Mouse (Mus musculus) ovary, postnatal 10 days (tissue): Measurements from ENCODE around the gene Rdh1.
A peak's percentile ranks its signal among the peaks of the same experiment; 100 is the strongest.

ENCODE experiments used
- DNase-seq: peaks from one replicate; pipeline ENCODE4 v3.0.0; 2022; ENCODE audit warnings: low spot score

Rdh1 gene

DNA sequence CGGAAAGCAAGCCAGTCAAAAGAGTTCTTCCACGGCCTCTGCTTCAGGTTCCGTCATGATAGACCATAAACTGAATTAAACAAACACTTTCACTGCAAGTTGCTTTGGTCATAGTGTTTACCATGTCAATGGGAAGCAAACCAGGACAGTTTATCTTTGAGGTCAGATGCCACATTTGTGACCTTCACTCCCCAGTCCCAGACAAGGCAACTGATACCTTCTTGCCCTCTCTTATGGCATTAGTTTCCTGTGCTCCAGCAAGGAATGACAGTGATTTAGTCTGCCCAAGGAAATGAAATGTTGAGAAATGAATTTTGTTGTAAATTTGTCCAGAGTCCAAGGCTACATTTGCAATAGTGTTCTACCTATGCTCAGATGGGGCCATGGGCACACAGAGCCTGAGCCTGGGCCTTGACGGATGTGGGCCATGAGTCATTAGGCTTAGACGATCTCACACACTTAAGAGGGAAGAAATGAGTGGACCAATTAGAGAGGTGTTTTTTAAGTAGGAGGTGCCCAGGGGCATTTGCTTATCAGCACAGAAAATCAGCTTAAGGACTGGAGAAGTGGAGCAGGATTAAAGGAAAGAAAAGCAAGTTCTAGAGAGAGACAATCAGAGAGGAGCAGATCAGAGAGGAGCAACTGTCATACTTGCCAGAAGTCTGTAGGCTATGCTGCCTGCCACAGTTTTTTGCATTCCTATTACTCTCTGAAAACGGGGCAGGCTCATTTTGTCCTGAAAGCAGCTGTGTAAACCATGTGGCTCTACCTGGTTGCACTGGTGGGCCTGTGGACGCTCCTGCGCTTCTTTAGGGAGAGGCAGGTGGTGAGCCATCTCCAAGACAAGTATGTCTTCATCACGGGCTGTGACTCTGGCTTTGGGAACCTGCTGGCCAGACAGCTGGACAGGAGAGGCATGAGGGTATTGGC lies at the start of gene Rdh1, which contains the start of gene Rdh16f1:
TSS of gene Rdh1 (plus strand) at position 541 of the 930 bp plus-strand sequence.
TSS of gene Rdh16f1 (plus strand) at position 607 of the 930 bp plus-strand sequence.
- DNase-seq = no peak

DNA sequence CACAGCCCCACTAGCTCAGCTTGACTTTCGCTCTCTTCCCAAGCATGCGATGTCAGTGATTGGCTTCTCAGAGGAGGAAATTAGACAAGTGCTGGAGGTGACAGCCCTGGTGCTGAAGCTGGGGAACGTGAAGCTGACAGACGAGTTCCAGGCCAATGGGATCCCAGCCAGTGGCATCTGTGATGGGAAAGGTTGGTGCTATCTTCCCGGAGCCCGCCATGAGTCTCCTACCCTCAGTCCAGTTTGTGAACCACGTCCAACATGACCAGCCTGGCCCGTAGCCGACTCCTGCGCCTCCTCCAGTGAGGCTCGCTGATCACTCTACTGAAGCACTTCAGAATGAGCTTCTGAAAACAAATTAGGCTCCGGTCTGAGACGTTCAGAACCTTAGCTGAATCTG lies 49.2 kb upstream of the Rdh1 start:
- no peak for DNase-seq

DNA sequence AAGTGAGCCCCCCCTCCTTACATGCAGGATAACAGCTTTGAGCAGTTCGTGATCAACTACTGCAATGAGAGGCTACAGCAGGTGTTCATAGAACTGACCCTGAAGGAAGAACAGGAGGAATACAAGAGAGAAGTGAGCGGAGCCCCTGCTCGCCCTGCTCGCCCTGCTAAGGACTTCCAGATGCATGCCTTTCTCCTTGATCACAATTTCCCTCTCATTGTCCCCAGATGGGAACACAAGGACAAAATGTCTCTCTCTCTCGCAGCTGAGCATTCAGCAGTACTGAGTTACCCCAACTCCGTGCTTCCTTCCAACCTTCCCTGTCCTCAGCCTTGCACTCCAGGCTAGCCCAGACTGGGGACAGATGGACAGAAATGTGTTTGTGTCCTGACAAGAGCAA lies 46.8 kb upstream of the Rdh1 start:
- DNase-seq = no peak

DNA sequence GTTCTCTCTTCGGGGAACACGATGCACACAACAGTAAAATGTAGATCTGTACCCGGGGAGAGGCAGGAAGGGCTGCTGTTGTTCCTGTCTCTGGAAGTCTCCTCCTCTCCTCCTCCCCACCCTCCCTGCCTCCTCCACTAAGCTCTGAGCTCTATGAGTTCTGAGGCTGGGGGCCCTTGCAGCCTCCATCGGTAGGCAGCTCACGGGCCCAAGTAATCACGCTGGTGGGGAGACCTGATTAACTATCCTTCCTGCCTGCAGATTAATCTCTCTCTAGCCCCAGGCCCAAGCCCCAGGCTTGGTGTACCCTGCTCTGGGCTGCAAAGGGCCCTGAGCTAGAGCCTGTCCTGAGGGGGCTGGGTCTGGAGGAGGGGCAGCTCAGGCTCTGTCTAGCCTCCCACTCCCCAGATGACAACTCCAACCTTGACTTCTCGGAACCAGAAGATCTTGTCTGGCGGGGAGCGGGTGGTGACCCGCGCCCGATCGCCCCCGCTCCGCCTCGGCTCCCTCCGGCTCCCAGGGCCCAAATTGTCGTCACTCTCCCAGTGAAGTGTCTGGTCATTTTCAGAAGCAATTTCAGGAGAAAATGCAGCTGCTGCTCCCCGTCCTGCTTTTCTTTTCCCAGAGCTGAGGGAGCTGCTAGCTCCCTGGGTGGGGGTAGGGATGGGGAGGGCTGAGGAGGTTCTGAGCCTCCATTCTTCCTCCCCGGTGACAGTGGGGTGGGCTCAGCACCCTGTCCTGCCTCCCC lies 37.7 kb upstream of the Rdh1 start:
- no peak for DNase-seq

DNA sequence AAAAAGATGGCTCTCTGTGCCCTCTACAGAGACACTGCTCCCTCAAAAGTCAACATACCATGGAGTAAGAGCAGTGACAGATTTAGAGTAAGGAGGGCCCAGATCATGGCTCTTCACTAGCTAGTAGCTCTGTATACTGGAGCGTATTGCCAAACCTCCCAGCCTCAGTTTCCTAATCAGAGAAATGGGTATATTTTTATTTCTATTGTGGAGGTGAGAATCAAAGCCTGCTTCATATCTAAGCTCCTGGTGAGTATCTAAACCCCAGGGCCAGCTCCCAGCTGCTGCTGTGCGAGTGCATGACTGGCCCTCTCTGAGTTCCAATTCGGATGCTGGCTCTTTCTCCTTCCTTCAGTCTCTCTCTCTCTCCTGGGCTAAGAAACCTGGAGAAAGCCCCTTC lies 35.3 kb upstream of the Rdh1 start, which contains the start of gene Tac2:
TSS of gene Tac2 (plus strand) at position 301 of the 400 bp plus-strand sequence.
- no peak for DNase-seq

DNA sequence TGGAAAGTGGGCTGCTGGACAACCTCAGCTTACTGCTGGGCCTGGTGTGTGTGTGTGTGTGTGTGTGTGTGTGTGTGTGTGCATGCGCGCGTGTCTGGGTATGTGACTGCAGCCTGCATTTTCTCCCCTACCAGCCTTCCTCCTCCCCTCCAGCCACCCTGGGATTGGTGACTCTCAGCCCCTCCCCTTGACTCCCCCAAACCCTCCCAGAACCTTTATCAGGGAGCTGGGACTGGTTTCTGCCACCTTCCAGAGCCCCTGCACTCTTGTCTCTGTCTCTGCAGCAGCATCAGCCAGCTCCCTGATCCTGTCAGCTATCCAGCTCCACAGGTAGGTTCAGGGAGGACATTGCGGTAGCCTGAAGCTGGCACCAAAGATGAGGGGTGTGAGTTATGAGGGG lies 34.4 kb upstream of the Rdh1 start:
- DNase-seq = no peak

DNA sequence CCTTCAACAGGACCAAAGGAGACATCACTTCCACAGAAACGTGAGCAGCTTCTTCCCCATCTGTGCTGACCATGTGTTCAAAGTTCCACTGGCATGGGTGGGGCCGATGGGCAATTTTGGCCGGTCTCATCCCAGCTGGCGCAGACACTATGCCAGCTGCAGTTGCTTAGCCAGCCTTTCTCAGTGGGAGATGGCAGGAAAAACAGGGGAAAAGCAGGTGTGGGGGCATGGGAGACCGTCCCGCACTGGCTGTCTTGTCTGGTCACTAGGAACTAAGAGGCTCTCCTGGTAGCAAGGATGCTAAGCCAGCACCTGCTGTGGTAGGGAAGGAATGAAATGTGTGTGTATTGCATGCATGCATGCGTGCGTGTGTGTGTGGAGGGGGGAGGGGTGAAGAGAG lies 31.1 kb upstream of the Rdh1 start:
- no peak for DNase-seq

DNA sequence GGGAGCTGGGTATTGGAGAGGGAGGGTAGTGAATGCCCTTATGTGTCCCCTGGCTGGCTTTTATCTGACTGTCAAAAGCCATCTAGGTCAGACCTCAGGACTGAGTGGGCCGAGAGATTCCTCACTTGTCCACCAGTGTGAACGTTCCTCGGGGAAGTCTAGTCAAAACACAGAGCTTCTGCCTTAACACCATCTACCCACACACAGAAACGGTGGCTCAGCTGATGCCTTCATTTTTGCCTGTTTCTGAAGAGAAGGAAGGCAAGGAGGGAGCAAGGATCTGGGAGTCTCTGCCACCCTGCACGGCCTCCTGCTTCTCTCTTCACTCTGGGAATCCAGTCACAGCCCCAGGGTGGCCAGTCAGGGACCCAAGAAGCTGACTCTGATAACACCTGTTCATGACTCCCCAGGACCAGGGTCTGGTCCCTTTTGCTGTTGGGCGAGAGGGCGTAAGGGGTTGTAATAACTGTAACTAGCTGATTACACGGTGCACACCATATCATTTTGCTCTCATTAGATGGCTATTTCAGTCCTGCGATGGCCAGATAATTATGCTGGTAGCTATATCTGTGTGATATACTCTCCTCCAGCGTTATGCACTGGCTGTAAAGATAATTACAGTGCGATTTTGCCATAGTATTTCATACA lies 29.1 kb upstream of the Rdh1 start:
- DNase-seq = no peak

DNA sequence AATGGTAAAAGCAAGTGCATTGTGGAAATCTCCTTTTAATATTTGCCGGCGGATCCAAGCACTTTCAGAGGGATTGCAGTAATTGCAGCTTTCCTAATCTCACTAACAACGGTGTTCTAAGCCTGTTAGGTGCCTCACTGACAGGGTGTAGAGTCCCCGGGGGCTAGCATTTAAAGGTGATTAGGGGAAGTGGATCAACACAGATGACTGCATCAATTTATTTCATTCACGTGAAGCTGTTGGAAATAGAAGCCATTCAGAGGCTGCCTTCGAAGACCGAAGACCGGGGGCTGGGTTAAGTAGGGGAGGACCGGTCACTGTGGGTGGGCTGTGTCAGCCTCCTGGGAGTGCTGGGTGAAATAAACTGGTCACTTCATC lies 28.6 kb upstream of the Rdh1 start:
- DNase-seq = no peak

DNA sequence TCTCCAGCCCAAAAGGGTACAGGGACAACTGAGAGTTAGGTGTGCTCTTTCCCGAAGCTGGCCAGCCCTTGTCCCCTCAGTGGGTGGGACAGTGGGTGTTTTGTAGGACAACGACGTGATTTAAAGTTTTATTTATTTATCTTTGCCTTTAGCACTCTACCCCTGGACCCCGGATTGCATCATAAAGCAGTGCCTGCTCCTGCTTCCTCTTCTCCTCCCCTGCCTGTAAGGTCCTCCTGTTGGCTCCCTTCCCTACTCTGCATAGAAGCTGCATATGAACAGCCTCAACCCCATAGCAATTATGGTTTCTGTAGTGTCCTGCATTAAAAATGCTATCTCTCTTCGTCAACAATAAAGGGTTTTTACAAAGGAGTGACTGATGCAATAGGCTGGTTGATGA lies 28.1 kb upstream of the Rdh1 start:
- no peak for DNase-seq

DNA sequence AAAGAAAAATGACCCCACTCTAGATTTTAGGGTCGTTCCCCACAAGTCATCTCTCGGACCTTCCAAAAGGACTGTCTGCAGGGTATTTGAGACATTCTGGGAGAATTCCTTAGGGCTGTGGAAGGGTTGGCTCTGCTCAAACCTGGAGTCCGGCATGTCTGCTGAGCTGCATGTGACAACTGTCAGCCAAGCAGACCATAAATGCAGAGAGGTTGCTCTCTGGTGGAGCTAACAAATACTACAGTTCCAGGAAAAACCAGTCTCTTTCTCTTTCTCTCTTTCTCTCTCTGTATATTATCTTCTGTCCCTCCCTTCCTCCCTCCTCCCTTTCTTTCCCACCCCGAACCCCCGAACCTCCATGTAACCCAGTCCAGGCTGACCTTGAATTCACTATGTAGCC lies 25.1 kb upstream of the Rdh1 start:
- no peak for DNase-seq

DNA sequence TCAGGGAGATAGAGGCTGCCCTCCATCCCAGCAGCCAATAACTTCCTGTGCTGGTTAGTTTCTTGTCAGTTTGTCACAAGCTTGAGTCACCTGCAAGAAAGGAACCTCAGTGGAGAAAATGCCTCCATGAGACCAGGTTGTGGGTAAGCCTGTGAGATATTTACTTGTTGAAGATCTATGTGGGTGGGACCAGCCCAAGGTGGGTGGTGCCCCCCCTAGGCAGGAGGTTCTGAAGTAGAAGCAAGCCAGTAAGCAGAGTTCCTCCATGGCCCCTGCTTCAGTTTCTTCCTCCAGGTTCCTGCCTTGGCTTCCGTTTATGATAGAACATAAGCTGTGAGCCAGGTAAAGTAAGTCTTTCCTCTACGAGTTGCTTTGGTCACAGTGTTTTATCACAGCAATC lies 23.3 kb upstream of the Rdh1 start:
- DNase-seq = no peak

DNA sequence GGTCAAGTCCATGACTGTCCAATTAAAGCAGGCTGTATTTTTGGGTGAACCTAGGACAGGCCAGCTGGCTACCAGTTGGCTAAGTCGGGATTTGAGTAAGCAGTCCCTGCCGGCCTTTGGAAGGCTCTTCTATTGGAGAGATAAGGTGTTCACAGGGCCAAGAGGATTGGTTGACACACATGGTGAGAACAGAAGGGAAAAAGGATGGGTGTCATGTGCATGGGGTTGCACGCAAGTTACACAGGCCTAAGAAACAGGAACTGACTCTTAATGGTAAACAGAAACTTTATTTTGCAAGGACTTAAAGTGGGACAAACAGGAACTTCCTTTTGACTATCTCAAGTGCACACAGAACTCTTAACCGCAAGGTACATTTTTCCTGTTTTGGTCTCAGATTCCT lies 22.6 kb upstream of the Rdh1 start:
- no peak for DNase-seq

DNA sequence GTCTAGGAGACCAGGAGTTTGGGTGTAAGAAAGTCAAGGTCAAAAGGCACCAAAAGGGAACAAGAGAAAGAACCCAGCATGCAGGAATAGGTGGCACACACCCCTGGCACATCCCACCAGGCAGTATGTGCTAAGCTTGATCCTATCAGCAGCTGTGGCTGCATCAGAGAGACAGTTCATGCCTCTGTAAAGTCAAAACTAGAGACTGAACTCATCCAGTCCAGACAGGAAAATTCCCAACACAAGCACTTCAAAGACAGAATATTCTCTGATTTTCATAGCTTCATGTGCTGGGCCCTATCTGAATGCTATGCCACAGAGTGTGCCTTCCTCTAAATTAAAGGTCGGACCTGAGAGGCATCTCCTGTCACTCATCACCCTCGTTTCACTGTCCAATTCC lies 22.0 kb upstream of the Rdh1 start:
- DNase-seq = no peak

DNA sequence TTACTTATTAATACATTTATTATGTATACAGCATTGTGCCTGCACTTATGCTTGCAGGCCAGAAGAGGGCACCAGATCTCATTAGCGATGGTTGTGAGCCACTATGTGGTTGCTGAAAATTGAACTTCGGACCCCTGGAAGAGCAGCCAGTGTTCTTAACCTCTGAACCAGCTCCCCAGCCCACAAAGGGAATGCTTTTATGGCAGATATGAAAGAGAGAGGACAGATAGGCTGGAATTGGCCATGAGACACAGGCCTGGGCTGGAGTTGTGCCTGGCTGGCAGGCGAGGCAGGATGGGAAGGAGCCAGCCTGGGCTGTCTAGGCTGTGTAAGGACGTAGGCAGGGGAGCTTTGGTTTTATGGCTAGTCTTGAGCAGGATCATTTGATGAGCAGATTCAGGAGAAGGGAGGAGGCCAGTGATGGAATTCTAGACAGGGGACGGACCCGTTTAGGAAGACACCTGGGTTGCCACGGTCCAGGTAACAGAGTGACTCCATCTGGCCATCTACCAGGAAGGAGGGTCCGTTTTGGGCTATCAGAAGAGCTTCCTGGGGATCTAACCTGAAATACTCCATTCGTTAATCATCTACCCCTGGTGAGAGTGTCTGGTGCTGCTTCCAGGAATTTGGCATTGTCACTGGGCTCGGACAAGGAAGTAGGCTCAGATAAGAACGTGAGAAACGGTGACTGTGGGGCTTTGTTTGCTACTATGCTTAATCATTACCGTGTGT lies 21.2 kb upstream of the Rdh1 start:
- no peak for DNase-seq

DNA sequence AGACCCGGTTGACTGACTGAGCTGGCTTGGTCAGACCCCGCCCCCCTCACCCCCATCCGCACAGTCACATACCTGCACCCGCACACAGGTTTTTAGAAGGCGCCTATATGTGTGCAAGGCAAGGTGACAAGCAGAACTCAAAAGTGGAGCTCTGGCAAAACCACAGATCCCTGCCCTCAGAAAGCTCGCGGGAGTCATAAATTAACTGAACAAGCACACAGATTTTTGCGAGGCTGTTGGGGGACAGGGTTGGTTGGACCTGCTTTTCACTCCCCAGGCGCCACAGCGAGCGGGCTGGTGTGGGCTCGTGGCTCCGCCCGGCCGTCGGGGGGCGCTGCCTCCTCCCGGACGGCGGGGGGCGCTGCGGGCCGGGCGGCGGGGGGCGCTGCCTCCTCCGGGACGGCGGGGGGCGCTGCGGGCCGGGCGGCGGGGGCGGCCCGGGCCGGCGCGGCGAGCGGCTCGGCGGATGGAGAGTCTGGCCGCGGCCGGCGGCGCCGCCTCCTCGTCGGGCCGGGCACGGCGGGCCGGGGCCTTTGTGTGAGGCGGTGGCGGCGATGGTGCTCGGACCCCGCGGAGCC lies 20.3 kb upstream of the Rdh1 start, which contains the start of gene Zbtb39:
TSS of gene Zbtb39 (plus strand) at position 456 of the 578 bp plus-strand sequence.
- peak; percentile 60 for DNase-seq

DNA sequence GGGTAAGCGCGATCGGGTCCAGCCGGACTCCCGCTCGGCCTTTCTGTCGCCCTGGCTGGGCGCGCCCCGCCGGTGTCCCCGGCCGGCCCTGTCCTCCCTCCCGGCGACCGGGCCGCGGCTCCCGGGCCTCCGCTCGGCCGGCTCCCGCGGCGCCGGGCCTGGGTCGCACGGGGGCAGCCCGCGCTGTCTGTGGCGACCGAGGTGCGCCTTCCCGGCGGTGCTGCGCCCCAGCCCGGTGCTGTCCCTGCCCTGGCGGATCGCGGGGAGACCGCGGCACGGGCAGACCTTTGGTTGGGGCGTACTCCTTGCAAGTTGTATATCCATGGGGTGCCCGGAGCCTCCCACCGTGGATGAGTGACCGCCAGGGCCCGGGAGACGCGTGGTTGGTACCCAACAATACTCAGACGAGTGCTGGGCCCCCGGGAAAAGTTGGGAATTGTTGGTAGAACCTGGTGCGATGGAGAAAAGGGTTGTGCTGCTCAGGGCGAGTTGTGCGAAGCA lies 19.8 kb upstream of the Rdh1 start:
- DNase-seq = peak; percentile 29

DNA sequence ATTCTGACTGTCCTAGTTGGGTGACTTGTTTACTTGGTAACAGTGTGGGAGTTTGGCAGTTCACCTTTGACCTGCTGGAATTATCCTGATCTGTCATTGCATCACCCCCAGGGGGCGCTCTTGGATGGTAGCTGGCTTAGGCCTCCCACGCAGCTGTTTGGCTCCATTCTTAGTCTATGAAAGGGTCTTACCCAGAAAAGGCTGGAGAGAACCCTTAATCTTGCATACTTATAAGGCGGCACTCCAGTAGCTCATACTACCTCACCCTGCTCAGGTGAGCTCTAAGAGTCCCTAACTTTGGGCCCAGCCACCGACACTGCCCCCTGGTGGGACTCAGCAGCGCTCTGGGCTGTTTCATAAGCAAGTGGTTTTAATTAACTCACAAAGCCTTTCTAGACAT lies 14.9 kb upstream of the Rdh1 start:
- no peak for DNase-seq

DNA sequence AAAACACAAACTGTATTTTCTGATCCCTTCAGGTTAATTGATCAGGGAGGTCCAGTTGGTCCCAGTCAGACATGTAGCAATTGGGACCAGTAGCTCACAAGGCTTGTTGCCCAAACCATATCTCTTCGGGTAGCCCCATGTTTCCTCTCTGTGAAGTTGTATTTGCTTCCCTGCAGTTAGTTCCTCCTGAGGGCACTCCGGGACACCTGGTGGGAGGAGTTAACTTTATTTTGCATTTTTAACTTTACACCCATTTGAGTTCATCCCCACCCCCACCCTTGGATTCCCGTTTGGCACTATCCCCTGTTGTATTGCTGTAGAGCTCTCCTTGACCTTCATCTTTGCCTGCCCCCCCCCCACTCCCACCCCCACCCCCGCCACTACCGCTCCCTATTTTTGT lies 13.6 kb upstream of the Rdh1 start:
- no peak for DNase-seq

DNA sequence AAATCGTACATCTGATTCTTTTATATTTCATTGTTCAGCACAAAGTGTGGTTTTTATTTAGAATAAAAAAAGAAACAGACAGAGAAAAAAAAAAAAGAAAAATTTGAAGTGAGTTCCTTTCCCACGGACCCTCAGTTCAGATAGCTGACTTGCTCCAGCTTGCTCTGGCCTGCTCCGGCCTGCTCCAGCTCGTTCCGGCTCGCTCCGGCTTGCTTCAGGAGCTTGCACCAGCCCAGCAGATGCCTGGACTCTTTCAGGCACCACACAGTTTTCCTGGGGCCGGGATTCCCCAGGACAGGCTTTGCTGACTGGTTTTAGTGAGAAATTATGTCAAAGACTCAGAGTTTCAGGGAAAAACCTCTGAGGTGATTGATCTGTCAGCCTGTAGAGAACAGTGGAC lies 12.3 kb upstream of the Rdh1 start:
- no peak for DNase-seq

DNA sequence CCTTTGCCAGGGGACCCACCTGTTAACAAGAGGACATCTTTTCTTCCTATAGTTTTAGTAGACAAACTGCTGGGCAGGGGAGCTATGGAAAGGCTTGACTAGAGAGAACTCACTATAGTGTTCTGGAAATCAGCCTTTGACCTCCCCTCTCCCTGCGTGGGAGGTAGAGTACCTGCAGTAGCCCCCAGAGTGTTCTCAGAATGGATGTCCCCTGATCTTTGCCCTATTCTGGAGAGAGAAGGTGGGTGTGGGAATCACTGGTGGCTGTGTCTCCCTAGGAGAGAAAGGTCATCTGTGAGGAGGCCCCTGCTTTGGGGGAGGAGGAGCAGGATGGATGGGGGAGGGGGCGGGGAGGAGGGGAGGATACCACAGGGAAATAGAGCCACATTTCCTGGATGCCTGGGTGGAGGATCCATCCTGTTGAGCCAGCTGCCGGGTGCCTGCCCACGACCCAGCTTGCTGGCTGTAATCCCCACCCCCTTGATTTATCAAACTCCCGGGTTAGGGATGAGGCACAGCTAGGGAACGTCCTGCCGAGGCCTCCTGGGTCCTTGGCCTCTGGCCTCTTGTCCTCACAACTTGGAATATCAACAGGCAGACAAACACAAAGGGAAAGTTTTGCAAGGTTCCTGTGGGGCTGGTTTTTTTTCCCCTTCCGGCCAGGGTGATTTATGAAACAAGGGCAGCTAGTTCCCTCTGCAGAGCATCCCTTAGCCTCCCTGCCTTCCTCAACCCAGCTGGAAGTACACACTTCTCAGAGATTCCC lies 10.5 kb upstream of the Rdh1 start:
- DNase-seq = no peak
